Mouse (Mus musculus) MEL (cell line): Measurements from ENCODE around the gene Epb41l2. TPM values are rescaled to one million over a fixed set of nuclear protein-coding genes. Genes with fewer than 3 reads are reported as not detected.

ENCODE experiments used
- DNase-seq: peaks from one replicate; pipeline ENCODE4 v3.0.0; 2011; ENCODE audit warnings: low read depth, low spot score
- H3K27ac ChIP-seq: 2 replicates; pipeline ENCODE4 v1.5.1; 2012; ENCODE audit warnings: low read depth, mild to moderate bottlenecking, control low read depth, low read length, moderate library complexity; ENCODE audit not compliant: control insufficient read depth
- H3K27me3 ChIP-seq, 2 experiments: fragments of 150-350 bp in 1 of 2; sonication (generic) in 1 of 2; 2 replicates each; pipeline ENCODE4 v1.6.1; 2012; ENCODE audit warnings: low read length in 2 of 2, mild to moderate bottlenecking in 2 of 2, improper control_type of control experiment in 1 of 2, moderate library complexity in 1 of 2; ENCODE audit not compliant: insufficient read depth in 2 of 2, control insufficient read depth in 1 of 2
- H3K36me3 ChIP-seq, 2 experiments: 2 replicates each; pipeline ENCODE4 v1.6.1; 2012 to 2014; ENCODE audit warnings: low read length in 2 of 2, improper control_type of control experiment in 1 of 2, inconsistent platforms in 1 of 2, mild to moderate bottlenecking in 1 of 2; ENCODE audit not compliant: insufficient read depth in 2 of 2, control insufficient read depth in 1 of 2
- H3K4me1 ChIP-seq, 2 experiments: fragments of 150-350 bp in 1 of 2; sonication (generic) in 1 of 2; 2 replicates each; pipeline ENCODE4 v1.6.1; 2012; ENCODE audit warnings: low read length in 2 of 2, improper control_type of control experiment in 1 of 2, mild to moderate bottlenecking in 1 of 2; ENCODE audit not compliant: insufficient read depth in 2 of 2, control insufficient read depth in 1 of 2
- H3K4me3 ChIP-seq, 2 experiments: fragments of 150-350 bp in 1 of 2; sonication (generic) in 1 of 2; 2 replicates each; pipeline ENCODE4 v1.5.1; 2012; ENCODE audit warnings: low read depth in 2 of 2, low read length in 2 of 2, mild to moderate bottlenecking in 2 of 2, moderate library complexity in 2 of 2, control low read depth in 1 of 2, improper control_type of control experiment in 1 of 2; ENCODE audit not compliant: control insufficient read depth in 1 of 2, insufficient read depth in 1 of 2
- H3K79me2 ChIP-seq: 2 replicates; pipeline ENCODE4 v1.6.1; 2012; ENCODE audit warnings: mild to moderate bottlenecking, low read length, moderate library complexity; ENCODE audit not compliant: control insufficient read depth, poor library complexity, insufficient read depth
- H3K9ac ChIP-seq: 2 replicates; pipeline ENCODE4 v1.6.1; 2012; ENCODE audit warnings: low read depth, mild to moderate bottlenecking, control low read depth, low read length, moderate library complexity; ENCODE audit not compliant: control insufficient read depth, poor library complexity, severe bottlenecking
- H3K9me3 ChIP-seq: fragments of 150-350 bp; sonication (generic); replicated peaks from 2 replicates; pipeline ENCODE4 v1.6.1; 2012; ENCODE audit warnings: mild to moderate bottlenecking, low read length, improper control_type of control experiment, moderate library complexity; ENCODE audit not compliant: insufficient read depth
- CHD1 ChIP-seq: IDR thresholded peaks from 2 replicates; pipeline ENCODE4 v1.6.1; 2012; ENCODE audit warnings: low read depth, mild to moderate bottlenecking, inconsistent platforms, low read length, improper control_type of control experiment
- ELF1 ChIP-seq: IDR thresholded peaks from 2 replicates; pipeline ENCODE4 v1.6.1; 2014; ENCODE audit warnings: low read depth, mild to moderate bottlenecking, inconsistent platforms, low read length, improper control_type of control experiment, moderate library complexity
- EP300 ChIP-seq, 2 experiments: IDR thresholded peaks; 2 replicates each; pipeline ENCODE4 v1.6.1; 2011; ENCODE audit warnings: improper control_type of control experiment in 2 of 2, low read length in 2 of 2, low read depth in 1 of 2, mild to moderate bottlenecking in 1 of 2
- GABPA ChIP-seq: IDR thresholded peaks from 2 replicates; pipeline ENCODE4 v1.6.1; 2012; ENCODE audit warnings: low read depth, mild to moderate bottlenecking, inconsistent platforms, low read length, improper control_type of control experiment, moderate library complexity
- GATA1 ChIP-seq: IDR thresholded peaks from 2 replicates; pipeline ENCODE4 v1.6.1; 2011; ENCODE audit warnings: low read depth, low read length, improper control_type of control experiment
- HCFC1 ChIP-seq: IDR thresholded peaks from 2 replicates; pipeline ENCODE4 v1.6.1; 2012; ENCODE audit warnings: low read depth, mild to moderate bottlenecking, inconsistent platforms, low read length, improper control_type of control experiment, moderate library complexity
- JUND ChIP-seq: IDR thresholded peaks from 2 replicates; pipeline ENCODE4 v1.6.1; 2011; ENCODE audit warnings: low read depth, mild to moderate bottlenecking, improper control_type of control experiment, low read length
- MAFK ChIP-seq: IDR thresholded peaks from 2 replicates; pipeline ENCODE4 v1.6.1; 2011; ENCODE audit warnings: low read depth, mild to moderate bottlenecking, low read length, improper control_type of control experiment, borderline replicate concordance
- POLR2A ChIP-seq, 2 experiments: IDR thresholded peaks; 2 replicates each; pipeline ENCODE4 v1.6.1; 2011 to 2012; ENCODE audit warnings: low read length in 2 of 2, mild to moderate bottlenecking in 2 of 2, control low read depth in 1 of 2, improper control_type of control experiment in 1 of 2, low read depth in 1 of 2, moderate library complexity in 1 of 2; ENCODE audit not compliant: control insufficient read depth in 1 of 2, insufficient read depth in 1 of 2, poor library complexity in 1 of 2
- SIN3A ChIP-seq: IDR thresholded peaks from 2 replicates; pipeline ENCODE4 v1.6.1; 2012; ENCODE audit warnings: low read length, improper control_type of control experiment, inconsistent platforms
- TAL1 ChIP-seq: IDR thresholded peaks from 2 replicates; pipeline ENCODE4 v1.6.1; 2012; ENCODE audit warnings: mild to moderate bottlenecking, inconsistent platforms, low read length, moderate library complexity, mixed read lengths
- TBP ChIP-seq: IDR thresholded peaks from 2 replicates; pipeline ENCODE4 v1.8.0; 2011; ENCODE audit warnings: low read depth, low read length, improper control_type of control experiment
- ZMIZ1 ChIP-seq: IDR thresholded peaks from 2 replicates; pipeline ENCODE4 v1.6.1; 2012; ENCODE audit warnings: low read depth, mild to moderate bottlenecking, inconsistent platforms, low read length, improper control_type of control experiment, moderate library complexity
- ZNF384 ChIP-seq: IDR thresholded peaks from 2 replicates; pipeline ENCODE4 v1.6.1; 2012; ENCODE audit warnings: low read depth, mild to moderate bottlenecking, inconsistent platforms, low read length, improper control_type of control experiment
- polyA plus RNA-seq, 2 experiments: library from polyadenylated mRNA; stranded (reverse) in 1 of 2; unstranded in 1 of 2; fragments of >175 nt in 1 of 2; fragments of >200 nt in 1 of 2; gene quantifications; 2 replicates each; pipeline versions ENCODE4 v1.2.1 to v1.2.4; 2012; ENCODE audit warnings: low replicate concordance in 2 of 2, low read depth in 1 of 2; ENCODE audit not compliant: insufficient read length in 2 of 2, insufficient read depth in 1 of 2, missing spikeins in 1 of 2
- total RNA-seq: library from RNA; depleted of rRNA; stranded (reverse); fragments of 300-350 nt; gene quantifications from 2 replicates; pipeline ENCODE4 v1.2.3, GENCODE M21; 2012

Epb41l2 gene
- total and polyA plus RNA-seq, 3 experiments = 4.7 to 23.7 TPM; not detected in 1

- TF ChIP-seq JUND = no peak
- no peak for TF ChIP-seq GABPA
Observed at GRCm38 (mm10) chr10:25380746-25381481, 21.3 kb downstream of the Epb41l2 start (continued).

- no peak for DNase-seq
- Histone ChIP-seq H3K36me3 (peaks cover 0 to 18% of the 10 kb centered on the region in 2 experiments; a peak in 2 of 4 replicates), H3K4me1 (peaks cover 2 to 10% of the 10 kb centered on the region in 2 experiments; a peak in 3 of 4 replicates), H3K9me3 (no peaks in the 10 kb centered on the region), H3K9ac (no peak overlapping the region), H3K27me3 (no peaks in the 10 kb centered on the region), H3K79me2 (no peaks in the 10 kb centered on the region; the same call in 1 of the 2 replicates), H3K27ac (no peak overlapping the region), H3K4me3 (no peak overlapping the region)
- TF ChIP-seq CHD1 (no peak), TAL1 (no peak), TBP (no peak)
Observed at GRCm38 (mm10) chr10:25381951-25382350, 22.4 kb downstream of the Epb41l2 start.

GRCm38 (mm10) chr10:25383171-25383570 lies 23.6 kb downstream of the Epb41l2 start:
- no peak for DNase-seq
- Histone ChIP-seq H3K4me3 (no peak overlapping the region), H3K27me3 (no peaks in the 10 kb centered on the region), H3K4me1 (peaks cover 2 to 10% of the 10 kb centered on the region in 2 experiments; a peak in 3 of 4 replicates), H3K9me3 (no peaks in the 10 kb centered on the region), H3K79me2 (no peaks in the 10 kb centered on the region; the same call in 1 of the 2 replicates), H3K9ac (no peak overlapping the region), H3K36me3 (peaks cover 0 to 18% of the 10 kb centered on the region in 2 experiments; a peak in 2 of 4 replicates), H3K27ac (no peak overlapping the region)
- TF ChIP-seq ZNF384 (peak; percentile 56), POLR2A (IDR thresholded peaks at IDR 0.05; ENCODE audit: control insufficient read depth in 1 of 2, insufficient read depth in 1 of 2, low read depth in 1 of 2, low read length in 2 of 2, poor library complexity in 1 of 2) (no peak)

GRCm38 (mm10) chr10:25384391-25384790 lies 24.8 kb downstream of the Epb41l2 start:
- no peak for DNase-seq
- Histone ChIP-seq H3K27me3 (no peaks in the 10 kb centered on the region), H3K9ac (no peak overlapping the region), H3K27ac (no peak overlapping the region), H3K4me3 (no peak overlapping the region), H3K9me3 (no peaks in the 10 kb centered on the region), H3K4me1 (peaks cover 2 to 10% of the 10 kb centered on the region in 2 experiments; a peak in 3 of 4 replicates), H3K79me2 (no peaks in the 10 kb centered on the region; the same call in 1 of the 2 replicates), H3K36me3 (peaks cover 0 to 18% of the 10 kb centered on the region in 2 experiments; a peak in 2 of 4 replicates)
- TF ChIP-seq SIN3A (no peak), EP300 (IDR thresholded peaks at IDR 0.05; ENCODE audit: low read depth in 1 of 2, low read length in 2 of 2) (no peak), CHD1 (no peak), ELF1 (no peak), GATA1 (no peak), HCFC1 (no peak), MAFK (no peak), ZMIZ1 (no peak)
